Mouse (Mus musculus): ENCODE results near the gene Olfr518. TPM values are rescaled to one million over a fixed set of nuclear protein-coding genes. Genes with fewer than 3 reads are reported as not detected.

Gene Olfr518
- not detected for polyA plus RNA-seq (2017; shearing (Covaris generic))

DNA sequence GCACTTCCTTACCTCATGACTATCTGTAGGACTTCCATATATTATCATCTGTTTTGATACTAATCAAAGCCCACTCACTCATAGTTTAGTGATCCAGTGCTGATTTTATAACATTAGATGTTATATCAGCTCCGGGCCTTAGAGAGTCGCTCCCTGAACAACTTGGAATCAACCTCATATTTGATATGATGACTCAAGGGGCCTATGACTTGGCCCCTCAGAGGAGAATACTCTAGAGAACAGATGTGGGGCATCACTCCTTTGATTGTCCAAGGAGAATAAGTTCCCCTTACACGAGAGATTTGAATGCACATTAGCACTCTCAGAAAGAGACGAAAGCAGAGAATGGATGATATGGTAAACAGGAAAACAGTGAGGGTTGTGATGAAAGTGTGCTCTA lies at the start of gene Olfr518:
Gene Olfr518 (minus strand): TSS at position 101 of the 400 bp plus-strand sequence.

GRCm38 (mm10) chr7:108933794-108934731 lies 49.3 kb upstream of the Olfr518 start, which contains the start of gene Eif3f:
Eif3f (plus strand) TSS chr7:108934417.

DNA sequence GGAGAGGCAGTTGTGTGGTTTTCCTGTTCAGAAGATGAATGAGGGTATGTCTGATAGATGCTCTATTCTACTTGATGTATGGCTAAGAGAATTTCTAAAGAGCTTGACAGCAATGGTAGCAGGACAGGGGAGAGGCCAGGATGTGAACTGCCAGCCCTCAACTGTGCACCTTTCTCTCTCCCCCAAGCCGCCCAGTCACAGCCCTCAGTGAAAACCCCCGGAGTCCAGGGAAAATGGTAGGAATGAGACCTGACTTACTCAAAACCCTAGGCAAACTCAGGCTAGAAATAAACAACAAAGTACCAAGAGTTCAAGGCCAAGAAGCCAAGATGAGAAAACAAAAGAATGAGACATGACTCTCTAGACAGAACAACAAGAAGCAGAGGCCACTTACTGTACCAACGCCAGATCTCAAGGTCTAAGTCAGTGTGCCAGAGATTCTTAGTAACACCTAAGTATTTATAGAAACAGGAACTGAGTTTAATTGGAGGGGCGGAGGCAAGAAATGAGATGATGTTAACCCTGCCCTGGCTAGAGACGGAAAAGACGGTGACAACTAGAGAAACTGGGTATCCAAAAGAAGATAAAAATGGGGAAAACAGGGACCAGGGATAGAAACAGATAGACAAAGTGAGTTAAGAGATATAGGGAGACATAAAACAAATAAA lies 45.1 kb upstream of the Olfr518 start, which contains the start of gene Nlrp10:
Gene Nlrp10 (minus strand): TSS at position 453 of the 668 bp plus-strand sequence.

DNA sequence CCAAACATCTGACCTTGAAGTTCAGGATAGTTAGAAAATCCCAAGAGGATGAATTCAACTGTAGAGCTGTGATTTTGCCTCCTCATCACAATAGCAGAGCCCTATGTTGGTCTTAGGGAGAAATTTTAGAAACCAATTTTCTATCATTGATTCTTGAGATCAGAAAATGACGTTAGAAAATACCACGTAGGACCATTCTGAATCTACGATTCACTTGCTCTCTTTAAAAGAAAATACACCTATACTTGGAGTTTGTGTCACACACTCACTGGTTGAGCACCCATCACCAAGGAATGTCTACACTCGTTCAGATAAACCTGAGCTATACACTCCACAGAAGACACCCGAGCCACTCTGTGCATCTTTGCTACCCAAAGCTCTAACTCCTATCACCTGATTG lies 9.5 kb upstream of the Olfr518 start, which contains the start of gene Olfr519:
Gene Olfr519 (minus strand): TSS at position 101 of the 400 bp plus-strand sequence.

DNA sequence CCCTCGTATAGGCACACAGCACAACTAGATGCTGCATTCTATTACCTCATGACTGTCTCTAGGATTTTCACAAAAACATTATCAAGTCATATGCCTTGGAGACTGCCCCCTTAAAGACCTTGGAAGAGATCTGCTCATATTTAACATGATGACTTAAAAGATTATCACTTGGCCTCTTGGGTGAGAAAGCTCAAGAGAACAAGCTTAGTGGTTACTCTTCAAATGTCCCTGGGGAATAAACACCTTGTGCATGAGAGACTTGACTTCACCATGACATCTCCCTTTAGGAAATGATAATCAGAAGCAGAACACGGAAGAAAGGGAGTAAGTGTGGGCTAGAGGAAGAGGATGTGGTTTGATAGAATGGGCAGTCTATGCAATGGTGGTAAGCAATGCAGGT lies 12.5 kb downstream of the Olfr518 start, which contains the start of gene Olfr517:
Gene Olfr517 (minus strand): TSS at position 101 of the 400 bp plus-strand sequence.

DNA sequence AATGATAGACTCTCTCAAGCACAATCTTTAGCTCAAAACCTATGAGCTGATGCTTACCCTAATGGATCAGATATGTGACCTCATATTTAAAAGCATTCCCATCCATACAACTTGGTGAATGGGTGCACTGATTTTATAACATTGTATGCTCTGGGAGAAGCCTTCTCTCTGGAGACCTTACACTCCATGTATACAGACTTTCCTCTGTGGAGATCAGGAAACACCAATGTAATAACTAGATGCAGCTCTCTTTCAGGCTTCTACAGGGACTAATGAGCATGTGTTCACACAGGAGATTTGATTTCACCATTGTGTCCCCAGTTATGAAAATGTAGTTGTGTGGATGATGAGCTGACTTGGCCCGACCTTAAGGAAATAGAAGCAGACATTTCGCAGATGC lies 34.4 kb downstream of the Olfr518 start, which contains the start of gene Olfr516:
Gene Olfr516 (minus strand): TSS at position 101 of the 400 bp plus-strand sequence.

Other genes starting within 250 kb of the Olfr518 start
- gene Olfr509, start 233.1 kb downstream of the Olfr518 start, polyA plus RNA-seq (2017; shearing (Covaris generic)) = not detected
- not detected for gene Olfr510, start 218.6 kb downstream of the Olfr518 start, polyA plus RNA-seq (2017; shearing (Covaris generic))
- not detected for gene Olfr512, start 171.7 kb downstream of the Olfr518 start, polyA plus RNA-seq (2017; shearing (Covaris generic))
- gene Olfr513, start 134.0 kb downstream of the Olfr518 start, polyA plus RNA-seq (2017; shearing (Covaris generic)) = not detected
- not detected for gene Olfr514, start 59.0 kb downstream of the Olfr518 start, polyA plus RNA-seq (2017; shearing (Covaris generic))
- gene Olfr516, start 34.5 kb downstream of the Olfr518 start, polyA plus RNA-seq (2017; shearing (Covaris generic)) = not detected
- gene Olfr517, start 12.6 kb downstream of the Olfr518 start, polyA plus RNA-seq (2017; shearing (Covaris generic)) = not detected
- not detected for gene Olfr519, start 9.4 kb upstream of the Olfr518 start, polyA plus RNA-seq (2017; shearing (Covaris generic))
- 0.19 TPM for gene Nlrp10, start 45.2 kb upstream of the Olfr518 start, polyA plus RNA-seq (2017; shearing (Covaris generic))
- gene Eif3f, start 49.4 kb upstream of the Olfr518 start, polyA plus RNA-seq (2017; shearing (Covaris generic)) = 138 TPM
- 0.36 TPM for gene Tub, start 65.3 kb upstream of the Olfr518 start, polyA plus RNA-seq (2017; shearing (Covaris generic))
- 0.24 TPM for gene Ric3, start 198.3 kb upstream of the Olfr518 start, polyA plus RNA-seq (2017; shearing (Covaris generic))